Mouse (Mus musculus) heart, adult 2 months (tissue): ENCODE data around the gene Plau. TPM values are rescaled to one million over a fixed set of nuclear protein-coding genes. Genes with fewer than 3 reads are reported as not detected.

ENCODE experiments used
- DNase-seq, 2 experiments: peaks; one replicate each; pipeline ENCODE4 v3.0.0; 2021
- H3K27ac ChIP-seq: fragments of 200-600 bp; 2 replicates; pipeline ENCODE4 v1.8.1; 2022
- H3K27me3 ChIP-seq: fragments of 200-500 bp; 2 replicates; pipeline ENCODE4 v1.6.1; 2012; ENCODE audit warnings: mild to moderate bottlenecking, low read length, inconsistent platforms, mixed read lengths; ENCODE audit not compliant: control insufficient read depth, insufficient read depth
- H3K36me3 ChIP-seq: fragments of 200-500 bp; 2 replicates; pipeline ENCODE4 v1.6.1; 2012; ENCODE audit warnings: low read length, inconsistent platforms; ENCODE audit not compliant: control insufficient read depth, insufficient read depth
- H3K4me1 ChIP-seq: fragments of 200-500 bp; 2 replicates; pipeline ENCODE4 v1.6.1; 2011; ENCODE audit warnings: low read length; ENCODE audit not compliant: control insufficient read depth, insufficient read depth
- H3K4me3 ChIP-seq: fragments of 200-600 bp; 2 replicates; pipeline ENCODE4 v1.8.1; 2022
- H3K79me2 ChIP-seq: fragments of 200-500 bp; replicated peaks from 2 replicates; pipeline ENCODE4 v1.6.1; 2012; ENCODE audit warnings: mild to moderate bottlenecking, inconsistent platforms, low read length, moderate library complexity, mixed read lengths; ENCODE audit not compliant: control insufficient read depth, insufficient read depth
- H3K9ac ChIP-seq: fragments of 200-500 bp; 2 replicates; pipeline ENCODE4 v1.6.1; 2012; ENCODE audit warnings: low read depth, mild to moderate bottlenecking, control low read depth, inconsistent platforms, low read length, mixed read lengths
- CTCF ChIP-seq: fragments of 200-600 bp; IDR thresholded peaks from 2 replicates; pipeline ENCODE4 v1.8.1; 2022; ENCODE audit warnings: antibody characterized with exemption, mild to moderate bottlenecking, moderate library complexity
- EP300 ChIP-seq: fragments of 200-500 bp; IDR thresholded peaks from 2 replicates; pipeline ENCODE4 v1.6.1; 2011; ENCODE audit warnings: low read depth, low read length, control low read depth; ENCODE audit not compliant: insufficient read depth
- POLR2A ChIP-seq: fragments of 200-500 bp; IDR thresholded peaks from 2 replicates; pipeline ENCODE4 v1.6.1; 2011; ENCODE audit warnings: mild to moderate bottlenecking, low read depth, low read length, control low read depth; ENCODE audit not compliant: insufficient read depth
- WGBS: fragments of 180-500 bp; shearing (Covaris S2); methylation state at CpG from one replicate; pipeline ENCODE4 v1.1.7; 2018; 5-methylcytosine and 5-hydroxymethylcytosine counted together
- intact Hi-C: fragments of 180-260 bp; cut with DNase I; formaldehyde crosslinking; loops from one replicate; pipeline ENCODE4 v1.15.1; 2025
- polyA plus RNA-seq: library from polyadenylated mRNA; depleted of rRNA; stranded (reverse); fragments of >200 nt; gene quantifications from 2 replicates; pipeline ENCODE4 v1.2.3, GENCODE M21; 2012; rRNA removed
- total RNA-seq, 2 experiments: library from RNA; stranded (reverse); gene quantifications; 2 replicates each; pipeline ENCODE4 v1.2.3; 2021

The Plau gene
- total and polyA plus RNA-seq, 3 experiments: 1.8 to 6.2 (median 3.4) TPM

GRCm38 (mm10) chr14:20885091-20885888 lies 48.8 kb downstream of the Plau start:
- 17% methylated on average over 10 of the region's 10 CpGs for WGBS
- TF ChIP-seq POLR2A (no peak), EP300 (no peak), CTCF (no peak)
- no peaks in the 10 kb centered on the region for H3K79me2 ChIP-seq
- peak; percentile 39 to 45 for DNase-seq
- H3K36me3 ChIP-seq: no peaks in the 10 kb centered on the region
- intact Hi-C loops: loop anchor here (2.0 kb wide), 1 partner anchor 44 kb away; the partner anchor contains the start of gene Vcl
- H3K27ac ChIP-seq: peak overlapping the region; percentile 31
- no peak overlapping the region for H3K9ac ChIP-seq
- no peaks in the 10 kb centered on the region for H3K27me3 ChIP-seq
- H3K4me1 ChIP-seq: peaks cover 8% of the 10 kb centered on the region
- H3K4me3 ChIP-seq: no peak overlapping the region

- Histone ChIP-seq H3K27ac (no peak overlapping the region; the same call in 1 of the 2 replicates), H3K27me3 (no peaks in the 10 kb centered on the region), H3K36me3 (no peaks in the 10 kb centered on the region), H3K4me1 (peaks cover 8% of the 10 kb centered on the region), H3K4me3 (no peak overlapping the region), H3K9ac (no peak overlapping the region), H3K79me2 (no peaks in the 10 kb centered on the region)
- intact Hi-C loops: no loop called here
- TF ChIP-seq POLR2A: no peak
- peak; percentile 78 for TF ChIP-seq CTCF
- peak; percentile 38 to 64 for DNase-seq
- WGBS: 63% methylated on average over 4 of the region's 4 CpGs
Measured at GRCm38 (mm10) chr14:20886266-20886665, 49.8 kb downstream of the Plau start.

- H3K4me3 ChIP-seq: no peak overlapping the region
- no peaks in the 10 kb centered on the region for H3K27me3 ChIP-seq
- no peak overlapping the region for H3K9ac ChIP-seq
- DNase-seq: no peak
- TF ChIP-seq EP300 (no peak), POLR2A (no peak)
- H3K4me1 ChIP-seq: peaks cover 12% of the 10 kb centered on the region
- WGBS: 91% methylated on average over 7 of the region's 7 CpGs
- no peaks in the 10 kb centered on the region for H3K36me3 ChIP-seq
- intact Hi-C loops: no loop called here
- no peaks in the 10 kb centered on the region for H3K79me2 ChIP-seq
- no peak overlapping the region for H3K27ac ChIP-seq
Measured at GRCm38 (mm10) chr14:20887541-20888085, 51.2 kb downstream of the Plau start.

- no peaks in the 10 kb centered on the region for H3K79me2 ChIP-seq
- H3K9ac ChIP-seq: no peak overlapping the region
- peak overlapping the region; percentile 67 for H3K27ac ChIP-seq
- 22% methylated on average over 9 of the region's 9 CpGs for WGBS
- peak in 1 of 2 experiments; percentile 39 for DNase-seq
- peaks cover 2% of the 10 kb centered on the region for H3K36me3 ChIP-seq
- H3K27me3 ChIP-seq: no peaks in the 10 kb centered on the region
- H3K4me3 ChIP-seq: no peak overlapping the region
- intact Hi-C loops: no loop called here
- peaks cover 10% of the 10 kb centered on the region for H3K4me1 ChIP-seq
- no peak for TF ChIP-seq CTCF
- TF ChIP-seq POLR2A: no peak
- TF ChIP-seq EP300: no peak
Measured at GRCm38 (mm10) chr14:20891941-20892402, 55.5 kb downstream of the Plau start.

Other genes starting within 250 kb of the Plau start
- gene Usp54, start 195.6 kb upstream of the Plau start, total RNA-seq: 10 to 100 TPM; 14.1 to 16.2 TPM
- 10.9 and 16.3 TPM in 2 replicates for gene Usp54, start 195.6 kb upstream of the Plau start, polyA plus RNA-seq
- under 1 TPM; 0.31 to 0.52 TPM for gene Myoz1, start 180.1 kb upstream of the Plau start, total RNA-seq
- gene Myoz1, start 180.1 kb upstream of the Plau start, polyA plus RNA-seq: 0.31 and 0.91 TPM in 2 replicates
- 100 to 1,000 TPM in 1 of 2 experiments, 10 to 100 TPM in 1; 96.8 to 126 TPM for gene Synpo2l, start 168.3 kb upstream of the Plau start, total RNA-seq
- gene Synpo2l, start 168.3 kb upstream of the Plau start, polyA plus RNA-seq: 63.4 and 67.7 TPM in 2 replicates
- 100 to 1,000 TPM in 1 of 2 experiments, 10 to 100 TPM in 1; 98.2 to 106 TPM for gene Sec24c, start 162.4 kb upstream of the Plau start, total RNA-seq
- 133 and 146 TPM in 2 replicates for gene Sec24c, start 162.4 kb upstream of the Plau start, polyA plus RNA-seq
- gene Fut11, start 141.7 kb upstream of the Plau start, total RNA-seq: 1 to 10 TPM; 5.3 to 5.9 TPM
- gene Fut11, start 141.7 kb upstream of the Plau start, polyA plus RNA-seq: 5.3 and 6.9 TPM in 2 replicates
- 100 to 1,000 TPM in 1 of 2 experiments, 10 to 100 TPM in 1; 98.8 to 126 TPM for gene Chchd1, start 133.7 kb upstream of the Plau start, total RNA-seq
- gene Chchd1, start 133.7 kb upstream of the Plau start, polyA plus RNA-seq: 66.8 and 89.0 TPM in 2 replicates
- 10 to 100 TPM; 38.5 to 40.0 TPM for gene Zswim8, start 129.1 kb upstream of the Plau start, total RNA-seq
- 103 and 108 TPM in 2 replicates for gene Zswim8, start 129.1 kb upstream of the Plau start, polyA plus RNA-seq
- gene Ndst2, start 102.1 kb upstream of the Plau start, total RNA-seq: 1 to 10 TPM; 8.3 to 8.5 TPM
- gene Ndst2, start 102.1 kb upstream of the Plau start, polyA plus RNA-seq: 15.5 and 23.7 TPM in 2 replicates
- gene Camk2g, start 42.6 kb upstream of the Plau start, total RNA-seq: 10 to 100 TPM; 36.8 to 41.0 TPM
- 37.0 and 54.6 TPM in 2 replicates for gene Camk2g, start 42.6 kb upstream of the Plau start, polyA plus RNA-seq
- 100 to 1,000 TPM; 102 to 103 TPM for gene Vcl, start 92.7 kb downstream of the Plau start, total RNA-seq
- gene Vcl, start 92.7 kb downstream of the Plau start, polyA plus RNA-seq: 62.4 and 117 TPM in 2 replicates
- 10 to 100 TPM; 51.6 to 69.4 TPM for gene Ap3m1, start 215.8 kb downstream of the Plau start, total RNA-seq
- 26.6 and 69.2 TPM in 2 replicates for gene Ap3m1, start 215.8 kb downstream of the Plau start, polyA plus RNA-seq
- 100 to 1,000 TPM; 212 to 253 TPM for gene Adk, start 215.9 kb downstream of the Plau start, total RNA-seq
- gene Adk, start 215.9 kb downstream of the Plau start, polyA plus RNA-seq: 104 and 160 TPM in 2 replicates